Mouse (Mus musculus) kidney, postnatal 4 days (tissue): ENCODE results near the gene Grid1.

Experiments
- DNase-seq, 2 experiments: peaks; one replicate each; pipeline ENCODE4 v3.0.0; 2021; ENCODE audit warnings: mixed read lengths in 2 of 2

The Grid1 gene

GRCm38 (mm10) chr14:34838999-34839398 lies 19.1 kb downstream of the Grid1 start:
- no peak for DNase-seq

GRCm38 (mm10) chr14:34839898-34840297 lies 20.0 kb downstream of the Grid1 start:
- no peak for DNase-seq

GRCm38 (mm10) chr14:34843579-34843978 lies 23.7 kb downstream of the Grid1 start:
- DNase-seq, result no peak

- DNase-seq, result no peak
These were observed 24.3 kb downstream of the Grid1 start for GRCm38 (mm10) chr14:34844166-34844565.

- no peak for DNase-seq
These were observed 26.9 kb downstream of the Grid1 start for GRCm38 (mm10) chr14:34846799-34847198.

- no peak for DNase-seq
These were observed 27.7 kb downstream of the Grid1 start for GRCm38 (mm10) chr14:34847625-34848024.

GRCm38 (mm10) chr14:34860891-34861780 lies 41.2 kb downstream of the Grid1 start:
- DNase-seq, result peak in 1 of 2 experiments; percentile 41

- DNase-seq, result peak; percentile 86 to 87
These were observed 47.4 kb downstream of the Grid1 start for GRCm38 (mm10) chr14:34867266-34867665.

GRCm38 (mm10) chr14:34868513-34869260 lies 48.8 kb downstream of the Grid1 start:
- no peak for DNase-seq

GRCm38 (mm10) chr14:34879996-34880395 lies 60.1 kb downstream of the Grid1 start:
- peak in 1 of 2 experiments; percentile 28 for DNase-seq

GRCm38 (mm10) chr14:34880431-34881421 lies 60.8 kb downstream of the Grid1 start:
- DNase-seq, result peak; percentile 65 to 81

- no peak for DNase-seq
These were observed 64.3 kb downstream of the Grid1 start for GRCm38 (mm10) chr14:34884194-34884593.

- DNase-seq, result no peak
These were observed 64.7 kb downstream of the Grid1 start for GRCm38 (mm10) chr14:34884611-34885010.

- no peak for DNase-seq
These were observed 72.0 kb downstream of the Grid1 start for GRCm38 (mm10) chr14:34891769-34892532.

- DNase-seq, result peak; percentile 56 to 65
These were observed 76.5 kb downstream of the Grid1 start for GRCm38 (mm10) chr14:34896253-34896982.

- DNase-seq, result no peak
These were observed 83.9 kb downstream of the Grid1 start for GRCm38 (mm10) chr14:34903854-34904253.

- no peak for DNase-seq
These were observed 85.8 kb downstream of the Grid1 start for GRCm38 (mm10) chr14:34905697-34906096.

GRCm38 (mm10) chr14:34908366-34908765 lies 88.5 kb downstream of the Grid1 start:
- DNase-seq, result no peak

- DNase-seq, result no peak
These were observed 88.9 kb downstream of the Grid1 start for GRCm38 (mm10) chr14:34908804-34909203.

- no peak for DNase-seq
These were observed 96.4 kb downstream of the Grid1 start for GRCm38 (mm10) chr14:34916315-34916714.

- peak in 1 of 2 experiments; percentile 21 for DNase-seq
These were observed 97.2 kb downstream of the Grid1 start for GRCm38 (mm10) chr14:34917111-34917510.
